Mouse (Mus musculus) kidney, adult 18-20 months (tissue): Measurements from ENCODE around the gene Pole3.

Source experiments
- DNase-seq: peaks from one replicate; pipeline ENCODE4 v3.0.0; 2021

Pole3 gene

GRCm38 (mm10) chr4:62524651-62525488 lies at the start of gene Pole3, which contains the start of gene 4933430I17Rik:
TSS of gene Pole3 (minus strand) at chr4:62525068.
TSS of gene 4933430I17Rik (plus strand) at chr4:62525369.
- peak; percentile 98 for DNase-seq

- DNase-seq = no peak
Observed at GRCm38 (mm10) chr4:62570029-62570428, 45.2 kb upstream of the Pole3 start.

- no peak for DNase-seq
Observed at GRCm38 (mm10) chr4:62569603-62570002, 44.7 kb upstream of the Pole3 start.

GRCm38 (mm10) chr4:62568359-62568758 lies 43.5 kb upstream of the Pole3 start:
- DNase-seq = no peak

GRCm38 (mm10) chr4:62567696-62568095 lies 42.8 kb upstream of the Pole3 start:
- no peak for DNase-seq

GRCm38 (mm10) chr4:62566530-62566929 lies 41.7 kb upstream of the Pole3 start:
- no peak for DNase-seq

GRCm38 (mm10) chr4:62562006-62562405 lies 37.1 kb upstream of the Pole3 start:
- DNase-seq = no peak

GRCm38 (mm10) chr4:62561630-62562001 lies 36.7 kb upstream of the Pole3 start:
- no peak for DNase-seq

GRCm38 (mm10) chr4:62560963-62561629 lies 36.2 kb upstream of the Pole3 start:
- DNase-seq = peak; percentile 72

- no peak for DNase-seq
Observed at GRCm38 (mm10) chr4:62559797-62560329, 35.0 kb upstream of the Pole3 start, which contains the start of gene Rgs3. TSS of gene Rgs3 (plus strand) at chr4:62559847.

- DNase-seq = no peak
Observed at GRCm38 (mm10) chr4:62557436-62557835, 32.6 kb upstream of the Pole3 start.

GRCm38 (mm10) chr4:62551966-62552365 lies 27.1 kb upstream of the Pole3 start:
- no peak for DNase-seq

- DNase-seq = no peak
Observed at GRCm38 (mm10) chr4:62544801-62545200, 19.9 kb upstream of the Pole3 start.

- DNase-seq = no peak
Observed at GRCm38 (mm10) chr4:62543782-62544181, 18.9 kb upstream of the Pole3 start.

- no peak for DNase-seq
Observed at GRCm38 (mm10) chr4:62541802-62542201, 16.9 kb upstream of the Pole3 start.

GRCm38 (mm10) chr4:62533729-62534128 lies 8.9 kb upstream of the Pole3 start:
- no peak for DNase-seq

- DNase-seq = no peak
Observed at GRCm38 (mm10) chr4:62527655-62528054, 2.8 kb upstream of the Pole3 start.

GRCm38 (mm10) chr4:62526256-62526655 lies 1.4 kb upstream of the Pole3 start:
- DNase-seq = no peak

- DNase-seq = no peak
Observed at GRCm38 (mm10) chr4:62525489-62525811, 582 bp upstream of the Pole3 start.

GRCm38 (mm10) chr4:62520892-62521400 lies 3.9 kb downstream of the Pole3 start:
- no peak for DNase-seq

- DNase-seq = peak; percentile 92
Observed at GRCm38 (mm10) chr4:62519849-62520233, 5.0 kb downstream of the Pole3 start, which contains the start of gene Alad. TSS of gene Alad (minus strand) at chr4:62519918.

- DNase-seq = no peak
Observed at GRCm38 (mm10) chr4:62519122-62519848, 5.6 kb downstream of the Pole3 start.
